Mouse (Mus musculus): ENCODE measurements at regions not wholly inside any gene's neighbourhood (a gene's known extent, or its start where the extent isn't known, plus 50 kb on each side); places are given as distances from the start of the nearest gene placed in this dataset.

- no peaks in the 10 kb centered on the region for H3K9me3 ChIP-seq (replicated peaks; ENCODE audit: control insufficient read depth, low read length)
- no peak overlapping the region for H3K4me2 ChIP-seq
- H3K36me3 ChIP-seq (ENCODE audit: control insufficient read depth, insufficient read depth, low read length) = no peaks in the 10 kb centered on the region
- H3K9ac ChIP-seq (ENCODE audit: low read depth, low read length) = no peak overlapping the region
- no peak overlapping the region for H3K27ac ChIP-seq (ENCODE audit: low read depth, low read length)
- ATAC-seq (replicated peaks; ENCODE audit: insufficient number of reproducible peaks, low FRiP score, low TSS enrichment) = no peak
- WGBS (ENCODE audit: insufficient replicate concordance) = 85% methylated on average over 5 of the region's 5 CpGs
- H3K27me3 ChIP-seq (ENCODE audit: control insufficient read depth, insufficient read depth, low read length) = no peaks in the 10 kb centered on the region
- H3K4me1 ChIP-seq (ENCODE audit: control insufficient read depth, insufficient read depth, low read length) = 0 out of 2 replicates have a peak, but pooled peaks cover 2% of the 10 kb centered on the region
- no peak overlapping the region for H3K4me3 ChIP-seq (ENCODE audit: low read depth, low read length)
Measured at GRCm38 (mm10) chr12:12825842-12826241, 115.9 kb downstream of the Mycn start.

GRCm38 (mm10) chr12:12821473-12821872, 120.2 kb downstream of the Mycn start:
- ATAC-seq (replicated peaks; ENCODE audit: insufficient number of reproducible peaks, low FRiP score, low TSS enrichment) = no peak; the same call in 1 of the 2 replicates
- Histone ChIP-seq H3K4me3 (ENCODE audit: low read depth, low read length) (no peak overlapping the region), H3K27me3 (ENCODE audit: control insufficient read depth, insufficient read depth, low read length) (no peaks in the 10 kb centered on the region), H3K9me3 (replicated peaks; ENCODE audit: control insufficient read depth, low read length) (no peaks in the 10 kb centered on the region), H3K4me1 (ENCODE audit: control insufficient read depth, insufficient read depth, low read length) (no peaks in the 10 kb centered on the region), H3K27ac (ENCODE audit: low read depth, low read length) (no peak overlapping the region), H3K36me3 (ENCODE audit: control insufficient read depth, insufficient read depth, low read length) (no peaks in the 10 kb centered on the region), H3K9ac (ENCODE audit: low read depth, low read length) (no peak overlapping the region), H3K4me2 (no peak overlapping the region)
- 71% methylated on average over 7 of the region's 7 CpGs for WGBS (ENCODE audit: insufficient replicate concordance)

GRCm38 (mm10) chr12:12820668-12821351, 120.9 kb downstream of the Mycn start:
- Histone ChIP-seq H3K9me3 (replicated peaks; ENCODE audit: control insufficient read depth, low read length) (no peaks in the 10 kb centered on the region), H3K9ac (ENCODE audit: low read depth, low read length) (no peak overlapping the region), H3K27ac (ENCODE audit: low read depth, low read length) (no peak overlapping the region), H3K4me2 (no peak overlapping the region), H3K4me3 (ENCODE audit: low read depth, low read length) (no peak overlapping the region), H3K27me3 (ENCODE audit: control insufficient read depth, insufficient read depth, low read length) (no peaks in the 10 kb centered on the region), H3K4me1 (ENCODE audit: control insufficient read depth, insufficient read depth, low read length) (no peaks in the 10 kb centered on the region), H3K36me3 (ENCODE audit: control insufficient read depth, insufficient read depth, low read length) (no peaks in the 10 kb centered on the region)
- no peak for ATAC-seq (replicated peaks; ENCODE audit: insufficient number of reproducible peaks, low FRiP score, low TSS enrichment)
- 87% methylated on average over 2 of the region's 2 CpGs for WGBS (ENCODE audit: insufficient replicate concordance)

GRCm38 (mm10) chr12:12819746-12820145, 122.0 kb downstream of the Mycn start:
- Histone ChIP-seq H3K9me3 (replicated peaks; ENCODE audit: control insufficient read depth, low read length) (no peaks in the 10 kb centered on the region), H3K4me2 (no peak overlapping the region), H3K4me1 (ENCODE audit: control insufficient read depth, insufficient read depth, low read length) (no peaks in the 10 kb centered on the region), H3K9ac (ENCODE audit: low read depth, low read length) (no peak overlapping the region), H3K4me3 (ENCODE audit: low read depth, low read length) (no peak overlapping the region), H3K27me3 (ENCODE audit: control insufficient read depth, insufficient read depth, low read length) (no peaks in the 10 kb centered on the region), H3K36me3 (ENCODE audit: control insufficient read depth, insufficient read depth, low read length) (no peaks in the 10 kb centered on the region), H3K27ac (ENCODE audit: low read depth, low read length) (no peak overlapping the region)
- 62% methylated on average over 5 of the region's 5 CpGs for WGBS (ENCODE audit: insufficient replicate concordance)
- no peak for ATAC-seq (replicated peaks; ENCODE audit: insufficient number of reproducible peaks, low FRiP score, low TSS enrichment)

- Histone ChIP-seq H3K9me3 (replicated peaks; ENCODE audit: control insufficient read depth, low read length) (no peaks in the 10 kb centered on the region), H3K27ac (ENCODE audit: low read depth, low read length) (no peak overlapping the region), H3K36me3 (ENCODE audit: control insufficient read depth, insufficient read depth, low read length) (no peaks in the 10 kb centered on the region), H3K4me1 (ENCODE audit: control insufficient read depth, insufficient read depth, low read length) (peaks cover 16% of the 10 kb centered on the region), H3K4me3 (ENCODE audit: low read depth, low read length) (no peak overlapping the region), H3K9ac (ENCODE audit: low read depth, low read length) (no peak overlapping the region), H3K27me3 (ENCODE audit: control insufficient read depth, insufficient read depth, low read length) (no peaks in the 10 kb centered on the region), H3K4me2 (no peak overlapping the region)
- no peak for ATAC-seq (replicated peaks; ENCODE audit: insufficient number of reproducible peaks, low FRiP score, low TSS enrichment)
- WGBS (ENCODE audit: insufficient replicate concordance) = 60% methylated on average over 5 of the region's 5 CpGs
Measured at GRCm38 (mm10) chr12:12814693-12815092, 127.0 kb downstream of the Mycn start.

- Histone ChIP-seq H3K27ac (ENCODE audit: low read depth, low read length) (no peak overlapping the region), H3K27me3 (ENCODE audit: control insufficient read depth, insufficient read depth, low read length) (no peaks in the 10 kb centered on the region), H3K9me3 (replicated peaks; ENCODE audit: control insufficient read depth, low read length) (no peaks in the 10 kb centered on the region), H3K4me3 (ENCODE audit: low read depth, low read length) (no peak overlapping the region), H3K4me1 (ENCODE audit: control insufficient read depth, insufficient read depth, low read length) (peaks cover 16% of the 10 kb centered on the region), H3K36me3 (ENCODE audit: control insufficient read depth, insufficient read depth, low read length) (no peaks in the 10 kb centered on the region), H3K4me2 (no peak overlapping the region), H3K9ac (ENCODE audit: low read depth, low read length) (no peak overlapping the region)
- ATAC-seq (replicated peaks; ENCODE audit: insufficient number of reproducible peaks, low FRiP score, low TSS enrichment) = no peak
- WGBS (ENCODE audit: insufficient replicate concordance) = 46% methylated on average over 6 of the region's 6 CpGs
Measured at GRCm38 (mm10) chr12:12812873-12813272, 128.8 kb downstream of the Mycn start.

- peak overlapping the region; percentile 28; the same call in 1 of the 2 replicates for H3K4me3 ChIP-seq (ENCODE audit: low read depth, low read length)
- WGBS (ENCODE audit: insufficient replicate concordance) = 24% methylated on average over 7 of the region's 7 CpGs
- H3K27me3 ChIP-seq (ENCODE audit: control insufficient read depth, insufficient read depth, low read length) = no peaks in the 10 kb centered on the region
- peak overlapping the region; percentile 67; the same call in 1 of the 2 replicates for H3K27ac ChIP-seq (ENCODE audit: low read depth, low read length)
- no peaks in the 10 kb centered on the region for H3K36me3 ChIP-seq (ENCODE audit: control insufficient read depth, insufficient read depth, low read length)
- peaks cover 16% of the 10 kb centered on the region for H3K4me1 ChIP-seq (ENCODE audit: control insufficient read depth, insufficient read depth, low read length)
- no peak overlapping the region for H3K9ac ChIP-seq (ENCODE audit: low read depth, low read length)
- no peak for ATAC-seq (replicated peaks; ENCODE audit: insufficient number of reproducible peaks, low FRiP score, low TSS enrichment)
- peak overlapping the region; percentile 57 for H3K4me2 ChIP-seq
- H3K9me3 ChIP-seq (replicated peaks; ENCODE audit: control insufficient read depth, low read length) = no peaks in the 10 kb centered on the region
Measured at GRCm38 (mm10) chr12:12810943-12811342, 130.8 kb downstream of the Mycn start.

- no peaks in the 10 kb centered on the region for H3K27me3 ChIP-seq (ENCODE audit: control insufficient read depth, insufficient read depth, low read length)
- ATAC-seq (replicated peaks; ENCODE audit: insufficient number of reproducible peaks, low FRiP score, low TSS enrichment) = peak; percentile 47
- peak overlapping the region; percentile 6 for H3K9ac ChIP-seq (ENCODE audit: low read depth, low read length)
- peak overlapping the region; percentile 57 for H3K4me2 ChIP-seq
- H3K36me3 ChIP-seq (ENCODE audit: control insufficient read depth, insufficient read depth, low read length) = no peaks in the 10 kb centered on the region
- no peaks in the 10 kb centered on the region for H3K9me3 ChIP-seq (replicated peaks; ENCODE audit: control insufficient read depth, low read length)
- H3K4me3 ChIP-seq (ENCODE audit: low read depth, low read length) = peak overlapping the region; percentile 28
- H3K4me1 ChIP-seq (ENCODE audit: control insufficient read depth, insufficient read depth, low read length) = peaks cover 16% of the 10 kb centered on the region
- H3K27ac ChIP-seq (ENCODE audit: low read depth, low read length) = peak overlapping the region; percentile 67
- WGBS (ENCODE audit: insufficient replicate concordance) = 6% methylated on average over 16 of the region's 16 CpGs
Measured at GRCm38 (mm10) chr12:12810159-12810885, 131.4 kb downstream of the Mycn start.
